Mouse (Mus musculus) lung, postnatal 10 days (tissue): ENCODE data around the gene Tbcd.
A peak's percentile ranks its signal among the peaks of the same experiment; 100 is the strongest.

Source experiments
- DNase-seq: peaks from one replicate; pipeline ENCODE4 v3.0.0; 2021

Gene Tbcd

GRCm38 (mm10) chr11:121479476-121480203 is 27.9 kb downstream of the Tbcd start:
- DNase-seq = no peak

- DNase-seq = no peak
Observed at GRCm38 (mm10) chr11:121481129-121481528, 29.4 kb downstream of the Tbcd start.

- DNase-seq = no peak
Observed at GRCm38 (mm10) chr11:121485882-121486281, 34.1 kb downstream of the Tbcd start.

GRCm38 (mm10) chr11:121490651-121491050 is 38.9 kb downstream of the Tbcd start:
- DNase-seq = no peak

GRCm38 (mm10) chr11:121500595-121500994 is 48.8 kb downstream of the Tbcd start:
- DNase-seq = no peak

GRCm38 (mm10) chr11:121501525-121501924 is 49.8 kb downstream of the Tbcd start:
- DNase-seq = no peak

GRCm38 (mm10) chr11:121502000-121502860 is 50.5 kb downstream of the Tbcd start:
- DNase-seq = peak; percentile 35

GRCm38 (mm10) chr11:121508478-121508877 is 56.7 kb downstream of the Tbcd start:
- DNase-seq = no peak

- no peak for DNase-seq
Observed at GRCm38 (mm10) chr11:121510512-121511246, 58.9 kb downstream of the Tbcd start.

- DNase-seq = no peak
Observed at GRCm38 (mm10) chr11:121512896-121513572, 61.3 kb downstream of the Tbcd start.

GRCm38 (mm10) chr11:121515996-121516395 is 64.2 kb downstream of the Tbcd start:
- DNase-seq = no peak

- no peak for DNase-seq
Observed at GRCm38 (mm10) chr11:121516906-121517305, 65.2 kb downstream of the Tbcd start.

- peak; percentile 22 for DNase-seq
Observed at GRCm38 (mm10) chr11:121517687-121518465, 66.1 kb downstream of the Tbcd start.

GRCm38 (mm10) chr11:121519131-121519530 is 67.4 kb downstream of the Tbcd start, which contains the start of gene Zfp750:
Gene Zfp750 (minus strand): TSS chr11:121519333.
- no peak for DNase-seq

GRCm38 (mm10) chr11:121519703-121520102 is 68.0 kb downstream of the Tbcd start:
- DNase-seq = no peak

GRCm38 (mm10) chr11:121520761-121521160 is 69.0 kb downstream of the Tbcd start:
- DNase-seq = no peak

- DNase-seq = no peak
Observed at GRCm38 (mm10) chr11:121522156-121522762, 70.5 kb downstream of the Tbcd start.

GRCm38 (mm10) chr11:121524191-121524590 is 72.4 kb downstream of the Tbcd start:
- DNase-seq = no peak

- no peak for DNase-seq
Observed at GRCm38 (mm10) chr11:121529747-121530146, 78.0 kb downstream of the Tbcd start.

- DNase-seq = no peak
Observed at GRCm38 (mm10) chr11:121536528-121536927, 84.8 kb downstream of the Tbcd start.

GRCm38 (mm10) chr11:121542471-121542870 is 90.7 kb downstream of the Tbcd start:
- DNase-seq = no peak
